15 mouse cellular contexts compared by ENCODE assay signal in genomic region chr16:20153742-20154141, GRCm38 (mm10).
"Had no signal": no experiment of that assay in that cellular context is flagged by ENCODE, and none has a peak within 500 bp of the region (broad histone marks: within the 10 kb centered on the region; RNA-seq: fewer than 3 reads in every experiment).

No protein-coding gene starts in this region.

- H3K4me2 ChIP-seq: limb, embryonic 15.5 days; liver, embryonic 12.5 days; midbrain, embryonic 11.5 days; midbrain, embryonic 13.5 days; midbrain, embryonic 15.5 days; neural tube, embryonic 12.5 days; stomach, embryonic 15.5 days had no signal

- H3K4me1 ChIP-seq: limb, embryonic 15.5 days; liver, embryonic 12.5 days; midbrain, embryonic 13.5 days; midbrain, embryonic 15.5 days; neural tube, embryonic 12.5 days; stomach, embryonic 15.5 days had no signal

- H3K27me3 ChIP-seq: limb, embryonic 15.5 days; liver, embryonic 12.5 days; megakaryocyte, embryonic 14.5 days; midbrain, embryonic 13.5 days; midbrain, embryonic 15.5 days; neural tube, embryonic 12.5 days; stomach, embryonic 15.5 days had no signal

- H3K27ac ChIP-seq: limb, embryonic 15.5 days; liver, embryonic 12.5 days; liver, embryonic 14.5 days; macrophage; midbrain, embryonic 13.5 days; midbrain, embryonic 15.5 days; neural tube, embryonic 12.5 days; stomach, embryonic 15.5 days; stomach, postnatal 0 days had no signal

- H3K9ac ChIP-seq: limb, embryonic 15.5 days; liver, embryonic 12.5 days; liver, embryonic 14.5 days; midbrain, embryonic 13.5 days; midbrain, embryonic 15.5 days; neural tube, embryonic 12.5 days; stomach, embryonic 15.5 days had no signal

- ATAC-seq: liver, embryonic 12.5 days; midbrain, embryonic 13.5 days; midbrain, embryonic 15.5 days had no signal

- H3K4me3 ChIP-seq: limb, embryonic 15.5 days; liver, embryonic 12.5 days; megakaryocyte, embryonic 14.5 days; midbrain, embryonic 13.5 days; midbrain, embryonic 15.5 days; neural tube, embryonic 12.5 days; stomach, embryonic 15.5 days had no signal

- H3K9me3 ChIP-seq: limb, embryonic 15.5 days; liver, embryonic 12.5 days; megakaryocyte, embryonic 14.5 days; midbrain, embryonic 13.5 days; midbrain, embryonic 15.5 days; neural tube, embryonic 12.5 days; stomach, embryonic 15.5 days had no signal

- DNase-seq: right cerebral cortex, postnatal 14 days; thymus, adult 2 months; thymus, postnatal 25 days; thymus, postnatal 4 days had no signal
